Mouse (Mus musculus): ENCODE measurements at regions not wholly inside any gene's neighbourhood (a gene's known extent, or its start where the extent isn't known, plus 50 kb on each side); places are given as distances from the start of the nearest gene placed in this dataset.

GRCm38 (mm10) chrX:156736951-156737553, 678.1 kb downstream of the Phex start:
- DNase-seq, result no peak

GRCm38 (mm10) chrX:156692236-156692635, 722.9 kb downstream of the Phex start:
- no peak for DNase-seq

GRCm38 (mm10) chrX:156677911-156678310, 737.2 kb downstream of the Phex start:
- DNase-seq, result peak in 1 of 2 experiments; percentile 1

- DNase-seq, result no peak
These were observed 741.5 kb downstream of the Phex start for GRCm38 (mm10) chrX:156673661-156674060.

- no peak for DNase-seq
These were observed 745.6 kb downstream of the Phex start for GRCm38 (mm10) chrX:156669521-156669920.
